Mouse (Mus musculus) bone marrow, adult 2 months (tissue): ENCODE measurements around the gene Pipox. TPM values are rescaled to one million over a fixed set of nuclear protein-coding genes. Genes with fewer than 3 reads are reported as not detected.

ENCODE experiments used
- H3K27ac ChIP-seq: fragments of 200-500 bp; 2 replicates; pipeline ENCODE4 v1.5.1; 2012; ENCODE audit warnings: low read depth, mild to moderate bottlenecking, control low read depth, inconsistent platforms, low read length; ENCODE audit not compliant: control insufficient read depth, poor library complexity, insufficient read depth
- H3K4me1 ChIP-seq: fragments of 200-500 bp; 2 replicates; pipeline ENCODE4 v1.6.1; 2011; ENCODE audit warnings: low read length; ENCODE audit not compliant: control insufficient read depth, insufficient read depth
- H3K4me3 ChIP-seq: fragments of 200-500 bp; replicated peaks from 2 replicates; pipeline ENCODE3; 2011; ENCODE audit warnings: mild to moderate bottlenecking, low read depth, low read length, control low read depth; ENCODE audit not compliant: control insufficient read depth
- CTCF ChIP-seq: fragments of 200-500 bp; IDR thresholded peaks from 2 replicates; pipeline ENCODE4 v1.5.1; 2011; ENCODE audit warnings: low read length, control low read depth; ENCODE audit not compliant: control insufficient read depth, insufficient read depth
- POLR2A ChIP-seq: fragments of 200-500 bp; IDR thresholded peaks from 2 replicates; pipeline ENCODE4 v1.6.1; 2011; ENCODE audit warnings: low read depth, mild to moderate bottlenecking, control low read depth, low read length, borderline replicate concordance; ENCODE audit not compliant: control insufficient read depth
- WGBS: fragments of 180-500 bp; shearing (Covaris S2); methylation state at CpG from one replicate; pipeline ENCODE4 v1.1.7; 2018; 5-methylcytosine and 5-hydroxymethylcytosine counted together
- polyA plus RNA-seq: library from polyadenylated mRNA; stranded (reverse); fragments of >200 nt; gene quantifications from 2 replicates; pipeline ENCODE4 v1.2.4, GENCODE M21; 2011; ENCODE audit warnings: low replicate concordance; ENCODE audit not compliant: missing spikeins, insufficient read depth, insufficient read length

Gene Pipox
- polyA plus RNA-seq, 1 experiment: 3.8 TPM

DNA sequence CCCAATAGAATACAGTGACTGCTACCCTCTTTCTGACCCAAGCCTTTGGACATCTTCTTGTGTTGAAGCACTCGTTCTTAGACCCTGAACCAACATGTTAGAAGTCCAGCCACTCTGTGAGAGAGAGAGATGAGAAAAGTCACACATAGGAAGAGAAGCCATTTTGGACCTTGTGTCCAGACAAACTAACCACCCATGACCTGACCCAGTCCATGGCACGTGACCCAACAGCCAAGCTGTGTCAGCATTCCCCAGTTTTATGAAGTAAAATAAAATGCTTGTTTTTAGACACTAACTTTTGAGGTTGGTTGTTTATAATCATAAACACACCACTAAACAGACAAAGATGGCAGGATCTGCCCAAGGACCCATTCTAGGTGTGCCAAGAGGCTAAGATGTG is 1.1 kb upstream of the Pipox start:
- Histone ChIP-seq H3K4me1 (no peaks in the 10 kb centered on the region; the same call in 1 of the 2 replicates), H3K4me3 (no peak overlapping the region), H3K27ac (no peak overlapping the region)
- no peak for TF ChIP-seq CTCF
- TF ChIP-seq POLR2A: no peak
- whole genome bisulfite sequencing: 87% methylated on average over 2 of the region's 2 CpGs

DNA sequence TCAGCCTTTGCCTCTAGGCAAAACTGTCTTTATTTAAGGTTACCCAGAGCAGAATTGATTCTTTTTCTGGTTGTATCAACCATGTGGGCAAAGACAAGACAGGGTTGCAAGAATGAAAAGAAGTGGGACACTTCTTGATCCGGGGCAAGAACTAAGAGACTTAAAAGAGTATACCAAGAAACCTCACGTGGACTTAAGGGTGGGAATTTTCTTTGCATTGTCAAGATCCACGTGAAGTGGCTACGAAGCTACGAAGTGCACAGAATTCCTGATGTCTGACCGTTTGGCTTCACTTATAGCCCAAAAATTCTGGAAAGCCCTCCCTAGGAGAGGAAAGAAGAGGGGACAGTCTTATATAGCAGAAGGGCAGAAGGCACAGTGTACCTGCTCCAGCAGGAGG is 613 bp downstream of the Pipox start:
- 76% methylated on average over 6 of the region's 6 CpGs for WGBS
- Histone ChIP-seq H3K27ac (no peak overlapping the region), H3K4me3 (no peak overlapping the region), H3K4me1 (no peaks in the 10 kb centered on the region; the same call in 1 of the 2 replicates)
- TF ChIP-seq POLR2A (no peak), CTCF (no peak)

DNA sequence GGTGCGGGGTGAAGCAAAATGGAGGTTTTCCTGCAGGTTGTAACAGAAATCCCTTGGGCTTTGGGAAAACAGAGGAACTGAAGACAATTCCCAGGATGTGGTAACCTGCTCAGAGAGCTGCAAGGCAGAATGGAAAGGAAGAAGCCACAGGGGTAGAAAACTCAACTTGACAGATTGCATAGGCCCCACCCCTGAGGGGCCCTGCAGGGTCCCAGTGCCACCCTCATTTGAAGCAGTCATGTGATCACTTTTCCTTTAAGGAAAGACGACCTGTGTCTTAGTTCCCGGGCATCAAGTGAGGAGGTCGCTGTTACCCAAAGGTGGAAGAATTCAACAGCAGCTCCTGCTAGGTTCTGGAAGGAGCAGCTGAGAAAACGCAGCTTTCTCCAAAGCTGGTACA is 1.0 kb downstream of the Pipox start:
- Histone ChIP-seq H3K27ac (no peak overlapping the region), H3K4me1 (peaks cover 1% of the 10 kb centered on the region; the same call in 1 of the 2 replicates), H3K4me3 (no peak overlapping the region)
- TF ChIP-seq CTCF: no peak
- TF ChIP-seq POLR2A: no peak
- 76% methylated on average over 5 of the region's 5 CpGs for WGBS

- Histone ChIP-seq H3K27ac (peak overlapping the region; percentile 57; the same call in 1 of the 2 replicates), H3K4me3 (no peak overlapping the region), H3K4me1 (peaks cover 1% of the 10 kb centered on the region; the same call in 1 of the 2 replicates)
- 35% methylated on average over 2 of the region's 2 CpGs for WGBS
- TF ChIP-seq POLR2A: no peak
- no peak for TF ChIP-seq CTCF
Measured at GRCm38 (mm10) chr11:77890648-77891258, 3.1 kb downstream of the Pipox start.

- no peak for TF ChIP-seq POLR2A
- TF ChIP-seq CTCF: no peak
- 2% methylated on average over 1 of the region's 2 CpGs for WGBS
- Histone ChIP-seq H3K4me3 (no peak overlapping the region), H3K27ac (no peak overlapping the region), H3K4me1 (peaks cover 1% of the 10 kb centered on the region; the same call in 1 of the 2 replicates)
Measured at GRCm38 (mm10) chr11:77889484-77889883, 4.4 kb downstream of the Pipox start.

DNA sequence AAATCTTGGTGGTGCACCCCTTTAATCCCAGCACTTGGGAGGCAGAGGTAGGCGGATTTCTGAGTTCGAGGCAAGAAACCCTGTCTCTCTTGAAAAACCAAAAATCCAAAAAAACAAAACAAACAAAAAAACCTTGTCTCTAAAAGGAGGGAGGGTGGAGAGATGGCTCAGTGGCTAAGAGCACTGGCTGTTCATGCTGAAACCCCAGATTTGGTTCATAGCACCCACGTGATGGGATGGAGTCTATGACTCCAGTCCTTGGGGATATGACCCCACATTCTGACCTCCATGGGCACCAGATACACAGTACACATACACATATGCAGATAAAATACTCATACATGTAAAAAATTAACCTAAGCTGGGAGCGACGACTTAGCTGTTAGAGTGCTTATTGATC is 5.0 kb downstream of the Pipox start:
- TF ChIP-seq CTCF: no peak
- TF ChIP-seq POLR2A: no peak
- Histone ChIP-seq H3K27ac (peak overlapping the region; percentile 55; the same call in 1 of the 2 replicates), H3K4me1 (peaks cover 1% of the 10 kb centered on the region; the same call in 1 of the 2 replicates), H3K4me3 (no peak overlapping the region)
- 76% methylated on average over 5 of the region's 5 CpGs for WGBS

GRCm38 (mm10) chr11:77887373-77887960 is 6.4 kb downstream of the Pipox start:
- peak overlapping the region; percentile 46; the same call in 1 of the 2 replicates for H3K27ac ChIP-seq
- 4% methylated on average over 17 of the region's 17 CpGs for WGBS
- TF ChIP-seq CTCF: no peak
- no peak for TF ChIP-seq POLR2A
- H3K4me3 ChIP-seq: no peak overlapping the region
- peaks cover 1% of the 10 kb centered on the region; the same call in 1 of the 2 replicates for H3K4me1 ChIP-seq

GRCm38 (mm10) chr11:77885246-77885575 is 8.7 kb downstream of the Pipox start:
- peaks cover 1% of the 10 kb centered on the region; the same call in 1 of the 2 replicates for H3K4me1 ChIP-seq
- no peak overlapping the region for H3K27ac ChIP-seq
- no peak for TF ChIP-seq POLR2A
- no peak for TF ChIP-seq CTCF
- 78% methylated on average over 8 of the region's 8 CpGs for WGBS
- H3K4me3 ChIP-seq: no peak overlapping the region
